ENCODE assay signal across 10 mouse cellular contexts in genomic region chr6:114012834-114013233, GRCm38 (mm10). TPM values are rescaled to one million over a fixed set of nuclear protein-coding genes. Genes with fewer than 3 reads are reported as not detected.
DNase-seq lines count a peak whose midpoint lies in the region; ATAC-seq and TF ChIP-seq lines count a peak whose summit lies in the region.
"Had no signal": no experiment of that assay in that cellular context is flagged by ENCODE, and none has a peak within 500 bp of the region (broad histone marks: within the 10 kb centered on the region; RNA-seq: fewer than 3 reads in every experiment).

No protein-coding gene starts in this region.

- H3K27ac ChIP-seq in layer of hippocampus, adult 2 months: peak overlapping the region; percentile 39; the same call in 1 of the 2 replicates
- H3K27ac ChIP-seq in limb, embryonic 11.5 days (replicated peaks; ENCODE audit: low read depth, low read length): no peak overlapping the region
- H3K27ac ChIP-seq in heart, embryonic 10.5 days: no peak overlapping the region
- H3K27ac ChIP-seq: heart, embryonic 13.5 days had no signal

- peaks cover 4% of the 10 kb centered on the region; the same call in 1 of the 2 replicates for H3K4me1 ChIP-seq in limb, embryonic 11.5 days (ENCODE audit: control insufficient read depth, insufficient read depth, low read length)
- no peaks in the 10 kb centered on the region for H3K4me1 ChIP-seq in heart, embryonic 10.5 days
- H3K4me1 ChIP-seq: heart, embryonic 13.5 days had no signal

- H3K4me3 ChIP-seq in layer of hippocampus, adult 2 months: no peak overlapping the region
- H3K4me3 ChIP-seq in limb, embryonic 11.5 days (ENCODE audit: low read depth, low read length): no peak overlapping the region
- H3K4me3 ChIP-seq in heart, embryonic 10.5 days: no peak overlapping the region
- H3K4me3 ChIP-seq: heart, embryonic 13.5 days had no signal

- H3K9me3 ChIP-seq in limb, embryonic 11.5 days (ENCODE audit: control insufficient read depth, low read length): no peaks in the 10 kb centered on the region
- no peaks in the 10 kb centered on the region for H3K9me3 ChIP-seq in heart, embryonic 10.5 days
- H3K9me3 ChIP-seq: heart, embryonic 13.5 days had no signal

- no peak for TF ChIP-seq CTCF in layer of hippocampus, adult 2 months (conservative IDR thresholded peaks at IDR 0.05)

- no peak overlapping the region for H3K4me2 ChIP-seq in limb, embryonic 11.5 days (ENCODE audit: low read depth, severe bottlenecking)
- H3K4me2 ChIP-seq: heart, embryonic 13.5 days had no signal

- 6% methylated on average over 9 of the region's 9 CpGs for WGBS in limb, embryonic 11.5 days
- WGBS in heart, embryonic 10.5 days: 27% methylated on average over 9 of the region's 9 CpGs

- ATAC-seq in limb, embryonic 11.5 days (ENCODE audit: insufficient number of reproducible peaks, low FRiP score, low TSS enrichment, low read depth): peak; percentile 67
- ATAC-seq in monocyte, adult 5-6 weeks (replicated peaks; ENCODE audit: insufficient number of reproducible peaks, low FRiP score, low TSS enrichment, poor library complexity, severe bottlenecking): no peak

- no peaks in the 10 kb centered on the region for H3K36me3 ChIP-seq in limb, embryonic 11.5 days (ENCODE audit: control insufficient read depth, insufficient read depth, low read length)
- no peaks in the 10 kb centered on the region for H3K36me3 ChIP-seq in heart, embryonic 10.5 days
- H3K36me3 ChIP-seq: heart, embryonic 13.5 days had no signal

- DNase-seq in layer of hippocampus, adult 2 months (ENCODE audit: low spot score in 2 of 2): no peak
- no peak for DNase-seq in layer of hippocampus, adult 11-12 months (ENCODE audit: low spot score)
- peak; percentile 45 for DNase-seq in gastrocnemius, postnatal 25 days
- peak; percentile 56 for DNase-seq in limb, embryonic 11.5 days (ENCODE audit: low spot score)
- peak; percentile 6 for DNase-seq in skeletal muscle tissue, adult 2 months (ENCODE audit: low read depth, low spot score)
- DNase-seq in urinary bladder, postnatal 10 days (ENCODE audit: low spot score): no peak
- no peak for DNase-seq in heart, embryonic 10.5 days (ENCODE audit: low spot score)

- H3K9ac ChIP-seq in limb, embryonic 11.5 days (ENCODE audit: low read length): no peak overlapping the region
- H3K9ac ChIP-seq: heart, embryonic 13.5 days had no signal

- peaks cover 5% of the 10 kb centered on the region; the same call in 1 of the 2 replicates for H3K27me3 ChIP-seq in limb, embryonic 11.5 days (ENCODE audit: control insufficient read depth, insufficient read depth, low read length)
- peaks cover 8% of the 10 kb centered on the region; the same call in 1 of the 2 replicates for H3K27me3 ChIP-seq in heart, embryonic 10.5 days (ENCODE audit: insufficient read depth, poor library complexity, severe bottlenecking)

RNA-seq across cellular contexts. Expression of gene Atp2b2, which starts 29.6 kb away (rescaled TPM):
- total RNA-seq in layer of hippocampus, adult 2 months (2021): 100 to 1,000 TPM; 330 to 337 TPM
- total RNA-seq in gastrocnemius, postnatal 25 days (2021): under 1 TPM; 0.24 to 0.33 TPM
- polyA plus RNA-seq in limb, embryonic 11.5 days (2014; fragmentation: Nextera tagmentation; extraction: Ambion mirVana): 0.07 and 0.09 TPM in 2 replicates
- not detected in 3 replicates for total RNA-seq in monocyte, adult 5-6 weeks (2017)
- 0.06 and 0.18 TPM in 2 replicates for polyA plus RNA-seq in heart, embryonic 10.5 days (2016; fragmentation: Nextera tagmentation; extraction: Ambion mirVana)
- total RNA-seq: CH12.LX had no signal

Comparison
In these comparisons a context has a peak if more than half of its experiments do, and no peak if none do; other contexts are left out.
1. DNase-seq: peak in gastrocnemius, postnatal 25 days (single experiment), limb, embryonic 11.5 days (single experiment) and skeletal muscle tissue, adult 2 months (single experiment); none in layer of hippocampus, adult 2 months (0 of 2), layer of hippocampus, adult 11-12 months (single experiment), urinary bladder, postnatal 10 days (single experiment) and heart, embryonic 10.5 days (single experiment).
2. RNA of gene Atp2b2, which starts 29.6 kb away (total RNA-seq): 330 to 337 TPM in layer of hippocampus, adult 2 months; 0.24 to 0.33 TPM in gastrocnemius, postnatal 25 days and not detected in monocyte, adult 5-6 weeks; every median in the first group is over 100 times any median in the second.